Mouse (Mus musculus) frontal cortex, postnatal 10 days (tissue): ENCODE results near the gene Hip1.
A peak's percentile ranks its signal among the peaks of the same experiment; 100 is the strongest.
"Not testable (repeated sequence)": the region's sequence is repeated elsewhere in the genome, so short reads cannot be mapped to it uniquely, and the experiment has no call there.

Source experiments
- DNase-seq, 2 experiments: peaks; one replicate each; pipeline ENCODE4 v3.0.0; 2022; ENCODE audit warnings: low spot score in 2 of 2, mixed read lengths in 1 of 2

Gene Hip1

GRCm38 (mm10) chr5:135492126-135492525, 52.8 kb downstream of the Hip1 start:
- DNase-seq: no peak

- no peak for DNase-seq
Observed at GRCm38 (mm10) chr5:135489695-135490294, 55.1 kb downstream of the Hip1 start.

- peak; percentile 75 to 77 for DNase-seq
Observed at GRCm38 (mm10) chr5:135488881-135489694, 55.8 kb downstream of the Hip1 start.

GRCm38 (mm10) chr5:135488222-135488880, 56.6 kb downstream of the Hip1 start:
- DNase-seq: no peak

- DNase-seq: no peak
Observed at GRCm38 (mm10) chr5:135485289-135485688, 59.6 kb downstream of the Hip1 start.

- not testable (repeated sequence) for DNase-seq
Observed at GRCm38 (mm10) chr5:135483865-135484264, 61.1 kb downstream of the Hip1 start.

GRCm38 (mm10) chr5:135478877-135479600, 65.9 kb downstream of the Hip1 start:
- no peak for DNase-seq

- DNase-seq: no peak
Observed at GRCm38 (mm10) chr5:135476199-135476598, 68.7 kb downstream of the Hip1 start.

- DNase-seq: no peak
Observed at GRCm38 (mm10) chr5:135472405-135472804, 72.5 kb downstream of the Hip1 start.

GRCm38 (mm10) chr5:135471747-135472146, 73.2 kb downstream of the Hip1 start:
- DNase-seq: no peak

- no peak for DNase-seq
Observed at GRCm38 (mm10) chr5:135468280-135468679, 76.6 kb downstream of the Hip1 start.

GRCm38 (mm10) chr5:135465833-135466291, 79.1 kb downstream of the Hip1 start:
- DNase-seq: peak; percentile 27 to 60

GRCm38 (mm10) chr5:135463380-135463779, 81.5 kb downstream of the Hip1 start:
- DNase-seq: no peak

- DNase-seq: no peak
Observed at GRCm38 (mm10) chr5:135460833-135461173, 84.1 kb downstream of the Hip1 start.

- peak; percentile 51 to 57 for DNase-seq
Observed at GRCm38 (mm10) chr5:135460152-135460832, 84.6 kb downstream of the Hip1 start.

- no peak for DNase-seq
Observed at GRCm38 (mm10) chr5:135459486-135459885, 85.4 kb downstream of the Hip1 start.

GRCm38 (mm10) chr5:135457961-135458360, 87.0 kb downstream of the Hip1 start:
- DNase-seq: no peak

GRCm38 (mm10) chr5:135456515-135456914, 88.4 kb downstream of the Hip1 start:
- no peak for DNase-seq

GRCm38 (mm10) chr5:135454256-135454655, 90.7 kb downstream of the Hip1 start:
- no peak for DNase-seq

- DNase-seq: not testable (repeated sequence)
Observed at GRCm38 (mm10) chr5:135451559-135451958, 93.4 kb downstream of the Hip1 start.

GRCm38 (mm10) chr5:135451100-135451499, 93.8 kb downstream of the Hip1 start:
- no peak for DNase-seq
